Mouse (Mus musculus): ENCODE measurements around the gene Arhgap19. TPM values are rescaled to one million over a fixed set of nuclear protein-coding genes. Genes with fewer than 3 reads are reported as not detected.

Gene Arhgap19
- total and polyA plus RNA-seq, 3 experiments = 20.4 to 36.8 (median 30.1) TPM

- Histone ChIP-seq H3K4me1 (ENCODE audit: control insufficient read depth in 1 of 2, insufficient read depth in 2 of 2) (peaks cover 4 to 26% of the 10 kb centered on the region in 2 experiments), H3K79me2 (replicated peaks; ENCODE audit: control insufficient read depth, extremely low read depth, insufficient read depth, poor library complexity, severe bottlenecking) (0 out of 2 replicates have a peak, but pooled peaks cover 8% of the 10 kb centered on the region), H3K36me3 (replicated peaks in 1 of 2; ENCODE audit: control insufficient read depth in 1 of 2, insufficient read depth in 1 of 2, low read length in 1 of 2) (peaks cover 0 to 2% of the 10 kb centered on the region in 2 experiments), H3K4me2 (ENCODE audit: insufficient read depth, low read depth, poor library complexity, severe bottlenecking) (no peak overlapping the region), H3K27ac (ENCODE audit: insufficient read depth, low read depth) (no peak overlapping the region), H3K9me3 (replicated peaks; ENCODE audit: low read length) (peaks cover 7% of the 10 kb centered on the region), H3K27me3 (replicated peaks) (no peaks in the 10 kb centered on the region), H3K9ac (ENCODE audit: insufficient read depth, low read depth) (no peak overlapping the region), H3K4me3 (replicated peaks in 1 of 3; ENCODE audit: low read depth in 2 of 3, low read length in 2 of 3, poor library complexity in 1 of 3) (no peak overlapping the region)
- DNase-seq (ENCODE audit: extremely low read depth) = peak; percentile 49
- in situ Hi-C loops (cut with MboI; ENCODE audit: low pct_ligation_motif_present, low pct_unique_long_range_greater_than_20kb, low sequenced_read_pairs) (no loop called here), dilution Hi-C loops (cut with MboI; ENCODE audit: extremely low pct_ligation_motif_present, extremely low pct_unique_long_range_greater_than_20kb, low sequenced_read_pairs) (no loop called here)
- TF ChIP-seq MAFK (IDR thresholded peaks at IDR 0.05; ENCODE audit: insufficient replicate concordance, low read length) = no peak
- TF ChIP-seq JUND (conservative IDR thresholded peaks at IDR 0.05; ENCODE audit: low read depth, low read length) = no peak
- peak; percentile 13 to 38; a peak in 2 of 4 replicates for TF ChIP-seq CTCF (conservative IDR thresholded peaks at IDR 0.05 in 1 of 2, IDR thresholded peaks at IDR 0.05 in 1 of 2; ENCODE audit: low read depth in 2 of 2, low read length in 2 of 2)
- peak; percentile 28 for TF ChIP-seq RAD21 (IDR thresholded peaks at IDR 0.05; ENCODE audit: low read depth, low read length)
Measured at GRCm38 (mm10) chr19:41803322-41803721, 1.5 kb upstream of the Arhgap19 start.

- DNase-seq (ENCODE audit: extremely low read depth) = no peak
- Histone ChIP-seq H3K27me3 (replicated peaks) (no peaks in the 10 kb centered on the region), H3K4me1 (ENCODE audit: control insufficient read depth in 1 of 2, insufficient read depth in 2 of 2) (peaks cover 4 to 35% of the 10 kb centered on the region in 2 experiments), H3K9ac (ENCODE audit: insufficient read depth, low read depth) (peak overlapping the region; percentile 58), H3K4me2 (ENCODE audit: insufficient read depth, low read depth, poor library complexity, severe bottlenecking) (peak overlapping the region; percentile 95), H3K4me3 (replicated peaks in 1 of 3; ENCODE audit: low read depth in 2 of 3, low read length in 2 of 3, poor library complexity in 1 of 3) (peak overlapping the region; percentile 56 to 98 (median 70)), H3K9me3 (replicated peaks; ENCODE audit: low read length) (peaks cover 7% of the 10 kb centered on the region), H3K27ac (ENCODE audit: insufficient read depth, low read depth) (no peak overlapping the region; the same call in 1 of the 2 replicates), H3K36me3 (replicated peaks in 1 of 2; ENCODE audit: control insufficient read depth in 1 of 2, insufficient read depth in 1 of 2, low read length in 1 of 2) (peaks cover 0 to 10% of the 10 kb centered on the region in 2 experiments), H3K79me2 (replicated peaks; ENCODE audit: control insufficient read depth, extremely low read depth, insufficient read depth, poor library complexity, severe bottlenecking) (0 out of 2 replicates have a peak, but pooled peaks cover 11% of the 10 kb centered on the region)
- dilution Hi-C loops (cut with MboI; ENCODE audit: extremely low pct_ligation_motif_present, extremely low pct_unique_long_range_greater_than_20kb, low sequenced_read_pairs) = no loop called here
- TF ChIP-seq HCFC1 (IDR thresholded peaks at IDR 0.05; ENCODE audit: low read depth, low read length) (no peak), MEF2A (IDR thresholded peaks at IDR 0.05; ENCODE audit: borderline replicate concordance, low read depth, low read length) (no peak), MYC (IDR thresholded peaks at IDR 0.05; ENCODE audit: low read depth, low read length) (no peak), CHD2 (IDR thresholded peaks at IDR 0.05; ENCODE audit: low read length) (no peak), TCF12 (IDR thresholded peaks at IDR 0.05; ENCODE audit: low read depth, low read length) (no peak), GABPA (IDR thresholded peaks at IDR 0.05; ENCODE audit: insufficient replicate concordance, low read depth, low read length) (no peak)
- in situ Hi-C loops (cut with MboI; ENCODE audit: low pct_ligation_motif_present, low pct_unique_long_range_greater_than_20kb, low sequenced_read_pairs) = no loop called here
Measured at GRCm38 (mm10) chr19:41800986-41801741, 683 bp downstream of the Arhgap19 start.

- no peak for DNase-seq (ENCODE audit: extremely low read depth)
- H3K27ac ChIP-seq (ENCODE audit: insufficient read depth, low read depth) = no peak overlapping the region
- in situ Hi-C loops (cut with MboI; ENCODE audit: low pct_ligation_motif_present, low pct_unique_long_range_greater_than_20kb, low sequenced_read_pairs) = no loop called here
- peak overlapping the region in 1 of 3 experiments; percentile 70 for H3K4me3 ChIP-seq (replicated peaks in 1 of 3; ENCODE audit: low read depth in 2 of 3, low read length in 2 of 3, poor library complexity in 1 of 3)
- H3K36me3 ChIP-seq (replicated peaks in 1 of 2; ENCODE audit: control insufficient read depth in 1 of 2, insufficient read depth in 1 of 2, low read length in 1 of 2) = peaks cover 0 to 10% of the 10 kb centered on the region in 2 experiments
- dilution Hi-C loops (cut with MboI; ENCODE audit: extremely low pct_ligation_motif_present, extremely low pct_unique_long_range_greater_than_20kb, low sequenced_read_pairs) = no loop called here
- TF ChIP-seq BHLHE40 (IDR thresholded peaks at IDR 0.05; ENCODE audit: low read depth, low read length) = no peak
- no peak for TF ChIP-seq CHD2 (IDR thresholded peaks at IDR 0.05; ENCODE audit: low read length)
- no peak for TF ChIP-seq KAT2A (IDR thresholded peaks at IDR 0.05; ENCODE audit: insufficient replicate concordance, low read length)
- no peak for TF ChIP-seq NRF1 (IDR thresholded peaks at IDR 0.05; ENCODE audit: low read depth, low read length)
- no peak for TF ChIP-seq JUND (conservative IDR thresholded peaks at IDR 0.05; ENCODE audit: low read depth, low read length)
- TF ChIP-seq ZC3H11A (IDR thresholded peaks at IDR 0.05; ENCODE audit: low read depth, low read length) = no peak
- TF ChIP-seq E2F4 (IDR thresholded peaks at IDR 0.05; ENCODE audit: insufficient replicate concordance, low read depth, low read length) = no peak
- no peak for TF ChIP-seq TCF12 (IDR thresholded peaks at IDR 0.05; ENCODE audit: low read depth, low read length)
- peaks cover under 1% of the 10 kb centered on the region for H3K9me3 ChIP-seq (replicated peaks; ENCODE audit: low read length)
- H3K79me2 ChIP-seq (replicated peaks; ENCODE audit: control insufficient read depth, extremely low read depth, insufficient read depth, poor library complexity, severe bottlenecking) = peaks cover 14% of the 10 kb centered on the region; the same call in 1 of the 2 replicates
- H3K4me1 ChIP-seq (ENCODE audit: control insufficient read depth in 1 of 2, insufficient read depth in 2 of 2) = peaks cover 4 to 35% of the 10 kb centered on the region in 2 experiments
- peak overlapping the region; percentile 95; the same call in 1 of the 2 replicates for H3K4me2 ChIP-seq (ENCODE audit: insufficient read depth, low read depth, poor library complexity, severe bottlenecking)
- H3K9ac ChIP-seq (ENCODE audit: insufficient read depth, low read depth) = peak overlapping the region; percentile 58; the same call in 1 of the 2 replicates
- no peaks in the 10 kb centered on the region for H3K27me3 ChIP-seq (replicated peaks)
Measured at GRCm38 (mm10) chr19:41800451-41800850, 1.4 kb downstream of the Arhgap19 start.

Measured in CH12.LX (cell line).